Mouse (Mus musculus): ENCODE data around the gene Psmd13.
A peak's percentile ranks its signal among the peaks of the same experiment; 100 is the strongest.

Gene Psmd13

DNA sequence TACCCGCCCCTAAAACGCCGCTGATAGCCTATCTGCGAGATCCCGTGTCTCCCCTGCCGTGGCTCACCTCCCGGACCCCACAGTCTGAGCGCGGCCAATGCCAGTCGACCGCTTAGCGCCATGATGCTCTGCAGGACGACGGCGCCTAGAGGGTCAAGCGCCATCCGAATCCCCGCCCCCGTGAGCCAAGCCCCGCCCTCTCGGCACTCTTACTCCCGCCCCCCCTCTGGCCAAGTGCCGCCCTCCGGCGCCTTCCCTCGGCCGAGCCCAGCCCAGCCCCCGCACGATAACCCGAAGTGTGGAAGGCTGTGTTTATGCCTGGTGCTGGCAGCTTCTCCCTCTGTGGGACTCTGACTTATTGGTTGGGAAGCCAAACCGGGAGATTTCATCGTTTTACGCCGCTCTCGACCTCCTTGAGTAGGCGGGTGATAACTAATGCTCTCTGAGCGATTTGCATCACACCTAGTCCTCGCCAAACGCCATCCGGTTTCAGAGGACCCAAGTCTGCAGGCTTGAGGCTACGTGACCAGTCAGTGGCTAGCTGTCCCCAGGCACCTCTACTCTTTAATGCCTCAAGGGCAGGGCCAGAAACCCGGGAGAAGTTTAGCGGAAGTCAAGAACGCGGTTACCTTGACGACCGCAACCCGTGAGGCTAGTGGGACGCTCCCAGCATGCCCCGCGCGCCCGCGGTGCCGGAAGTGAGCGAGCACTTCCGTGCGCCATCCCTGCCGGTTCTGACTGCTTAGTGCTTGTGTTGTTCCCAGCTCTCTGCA, at the start of gene Psmd13, which contains the start of gene Sirt3:
Gene Psmd13 (plus strand): TSS at position 273 of the 773 bp plus-strand sequence.
Gene Sirt3 (minus strand): TSS at position 614 of the 773 bp plus-strand sequence.
- DNase-seq, result peak; percentile 96

DNA sequence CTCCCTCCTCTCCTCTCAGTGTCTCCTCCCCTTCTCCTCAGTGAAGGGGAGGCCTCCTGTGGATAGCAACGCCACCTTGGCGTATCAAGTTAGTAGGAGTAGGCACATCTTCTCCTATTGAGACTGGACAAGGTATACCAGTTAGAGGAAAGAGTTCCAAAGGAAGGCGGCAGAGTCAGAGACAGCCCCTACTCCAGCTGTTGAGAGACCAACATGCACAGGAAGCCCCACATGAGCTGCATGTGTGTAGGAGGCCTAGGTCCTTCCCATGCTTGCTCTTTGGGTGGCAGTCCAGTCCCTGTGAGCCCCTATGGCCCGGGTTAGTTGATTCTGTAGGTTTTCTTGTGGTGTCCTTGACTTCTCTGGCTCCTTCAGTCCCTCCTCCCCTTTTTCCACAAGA, 48.4 kb upstream of the Psmd13 start:
- no peak for DNase-seq

DNA sequence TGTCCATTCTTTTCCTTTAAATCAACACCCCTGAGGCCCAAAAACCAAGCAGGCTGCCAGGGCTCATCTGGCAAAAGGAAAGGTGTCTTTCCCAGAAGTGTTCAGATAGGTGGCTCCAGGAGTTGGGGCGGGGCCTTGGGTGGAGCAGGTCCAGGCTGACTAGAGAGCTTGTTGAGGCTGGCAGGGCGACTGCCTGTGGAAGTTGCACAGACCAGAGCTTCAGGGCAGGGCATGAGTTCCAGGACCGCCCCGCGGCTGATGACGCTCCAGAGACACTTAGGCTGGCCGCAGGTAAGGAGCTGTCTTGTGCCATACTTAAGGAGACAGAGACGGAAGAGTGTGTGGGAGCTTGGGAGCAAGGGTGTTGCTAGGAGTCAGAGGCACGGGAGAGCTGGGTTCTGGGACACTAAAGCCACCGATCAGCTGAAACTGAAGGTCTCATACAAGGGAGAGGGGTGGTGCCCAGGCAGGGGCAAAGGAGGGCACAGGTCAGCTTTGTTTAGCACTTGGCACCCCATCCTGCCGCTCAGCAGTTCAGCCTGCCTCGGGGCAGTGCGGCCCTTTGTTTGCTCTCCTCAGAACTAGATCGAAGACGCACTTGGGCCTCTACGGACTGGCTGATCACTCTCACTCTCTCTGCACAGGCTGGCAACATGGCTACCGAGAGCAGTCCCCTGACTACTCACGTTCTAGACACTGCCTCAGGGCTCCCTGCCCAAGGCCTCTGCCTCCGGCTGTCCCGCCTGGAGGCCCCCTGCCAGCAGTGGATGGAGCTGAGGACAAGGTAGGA, 46.6 kb upstream of the Psmd13 start, which contains the start of gene Urah:
Gene Urah (plus strand): TSS at position 51 of the 790 bp plus-strand sequence.
- DNase-seq, result no peak

DNA sequence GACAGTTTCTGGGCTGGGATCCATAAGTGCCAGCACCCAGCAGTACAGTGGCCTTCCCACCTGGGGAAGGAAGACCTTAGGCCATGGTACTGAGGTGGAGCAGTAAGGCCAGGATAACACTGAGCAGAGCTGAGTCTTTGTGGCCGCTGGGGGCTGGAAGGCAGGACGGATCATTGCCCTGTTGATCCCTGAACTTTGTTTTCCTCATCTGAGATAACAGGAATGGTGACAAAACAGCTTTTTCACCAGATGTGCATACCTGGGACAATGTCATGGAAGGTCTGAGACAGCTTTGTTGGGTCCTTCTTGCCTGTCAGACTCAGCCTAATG, 46.0 kb upstream of the Psmd13 start:
- DNase-seq, result no peak

DNA sequence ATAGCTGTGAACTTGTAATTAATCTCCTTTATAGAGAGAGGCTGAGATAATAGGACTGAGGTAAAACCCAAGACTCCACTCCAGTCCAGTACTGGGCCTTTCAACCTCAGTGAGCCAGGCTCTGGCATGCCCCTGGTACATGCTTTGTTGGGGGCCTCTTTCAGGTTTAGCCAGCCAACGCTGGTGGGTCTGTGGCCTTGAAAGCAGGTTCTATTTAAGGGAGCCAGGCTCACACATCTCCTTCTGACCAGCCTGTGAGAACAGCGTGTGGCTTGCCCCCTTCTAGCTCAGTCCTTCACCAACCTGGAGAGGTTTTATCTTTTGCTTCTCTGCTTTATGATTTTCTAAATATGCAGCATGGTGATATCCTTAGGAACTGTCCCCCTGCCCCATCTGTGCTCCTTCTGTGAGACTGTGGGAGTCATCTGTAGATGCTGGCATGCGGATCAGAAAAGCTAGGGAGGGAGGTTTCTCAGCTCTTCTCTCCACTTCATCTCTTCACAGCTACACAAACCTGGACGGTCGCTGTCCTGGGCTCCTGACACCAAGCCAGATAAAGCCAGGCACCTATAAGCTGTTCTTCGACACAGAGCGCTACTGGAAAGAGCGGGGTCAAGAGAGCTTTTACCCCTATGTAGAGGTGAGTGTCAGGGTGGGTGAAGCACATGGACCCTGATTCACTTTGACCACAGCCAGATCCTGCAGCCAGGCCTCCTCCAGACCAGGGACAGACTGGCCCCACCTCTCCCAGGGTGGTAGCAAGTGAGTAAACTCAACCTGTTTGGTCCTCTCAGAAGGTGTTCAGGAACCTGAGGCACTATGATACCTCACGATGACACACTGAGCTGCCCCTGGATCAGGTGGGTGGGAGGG, 45.3 kb upstream of the Psmd13 start:
- DNase-seq, result no peak

DNA sequence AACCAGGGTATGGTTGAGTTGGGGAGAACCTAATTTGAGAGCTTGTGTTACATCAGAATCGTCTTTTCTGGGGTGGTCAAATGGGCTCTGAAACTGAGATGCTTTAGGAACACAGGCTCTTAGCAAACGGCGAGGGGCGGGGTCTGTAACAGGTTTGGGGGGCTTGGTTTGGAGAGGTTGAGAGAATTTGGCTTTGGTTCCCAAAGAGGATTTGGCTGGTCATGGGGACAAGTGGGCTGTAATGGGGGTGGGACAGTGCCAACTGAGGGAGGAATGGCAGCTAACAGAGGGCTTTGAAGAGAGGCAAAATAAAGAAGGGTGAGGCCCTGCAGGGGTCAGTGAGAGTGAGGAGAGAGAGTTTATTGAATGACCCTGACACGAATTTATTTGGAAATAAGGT, 42.2 kb upstream of the Psmd13 start:
- no peak for DNase-seq

DNA sequence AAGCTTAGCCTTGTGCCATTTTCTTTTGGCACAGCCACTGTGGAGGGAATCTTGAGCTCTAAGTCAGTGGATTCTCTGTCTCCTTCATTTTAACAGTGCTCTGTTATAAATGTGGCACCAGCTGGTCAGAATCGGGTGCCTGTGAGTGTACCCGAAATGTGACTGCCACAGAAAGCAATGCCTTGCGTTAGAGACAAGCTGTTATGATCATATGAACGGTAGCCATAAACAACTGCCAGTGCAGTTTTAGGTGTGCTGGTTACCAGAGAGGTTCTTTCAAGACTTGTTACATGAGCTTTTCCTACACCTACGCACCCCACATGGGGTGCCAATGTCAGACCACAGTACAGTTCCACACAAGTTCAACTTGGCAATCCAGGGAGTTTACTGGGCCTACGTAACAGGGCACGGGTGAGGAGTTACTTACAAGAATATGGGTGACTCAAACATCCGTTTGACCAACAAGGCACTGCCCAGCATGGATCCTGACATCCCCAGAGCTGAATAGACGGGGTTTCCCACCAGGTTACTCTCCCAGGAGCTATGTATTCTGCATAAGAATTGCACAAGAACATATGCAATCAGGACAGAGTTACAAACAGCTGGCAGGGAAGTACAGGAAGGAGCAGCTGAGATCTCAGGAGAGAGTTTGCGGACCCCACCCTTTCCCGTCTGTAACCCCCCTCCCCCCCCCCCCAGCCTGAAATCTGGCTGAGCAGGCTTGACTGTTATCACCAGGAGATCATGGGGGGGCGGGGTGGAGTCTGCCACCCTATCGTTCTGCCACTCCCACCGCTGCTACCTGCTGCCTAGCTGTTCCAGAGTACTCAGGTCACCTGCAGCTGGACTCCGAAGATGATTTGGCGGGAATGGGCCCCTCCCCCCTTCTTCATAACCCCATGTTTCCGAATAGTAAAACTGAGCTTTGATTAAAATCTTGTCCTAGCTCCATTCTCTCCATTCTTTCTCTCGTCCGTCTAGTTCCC, 40.7 kb upstream of the Psmd13 start:
- no peak for DNase-seq

DNA sequence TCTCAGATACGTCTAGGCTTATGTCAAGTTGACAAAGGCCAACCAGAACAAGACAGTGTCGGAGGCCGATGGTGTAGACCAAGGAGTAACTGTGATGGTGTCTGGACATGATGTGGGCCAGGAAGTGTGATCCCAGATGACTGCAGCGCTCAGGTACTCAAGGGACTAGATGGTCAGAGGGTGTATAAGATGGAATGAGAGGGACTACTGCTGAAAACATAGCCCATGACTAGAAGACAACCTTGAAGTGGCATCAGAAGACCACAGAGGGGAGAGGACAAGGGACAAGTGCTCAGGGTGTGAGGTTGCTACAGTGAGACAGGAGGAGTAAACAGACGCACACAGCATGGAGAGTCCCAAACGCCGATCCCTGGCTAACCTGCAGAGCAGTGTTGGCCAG, 38.0 kb upstream of the Psmd13 start:
- DNase-seq, result no peak

DNA sequence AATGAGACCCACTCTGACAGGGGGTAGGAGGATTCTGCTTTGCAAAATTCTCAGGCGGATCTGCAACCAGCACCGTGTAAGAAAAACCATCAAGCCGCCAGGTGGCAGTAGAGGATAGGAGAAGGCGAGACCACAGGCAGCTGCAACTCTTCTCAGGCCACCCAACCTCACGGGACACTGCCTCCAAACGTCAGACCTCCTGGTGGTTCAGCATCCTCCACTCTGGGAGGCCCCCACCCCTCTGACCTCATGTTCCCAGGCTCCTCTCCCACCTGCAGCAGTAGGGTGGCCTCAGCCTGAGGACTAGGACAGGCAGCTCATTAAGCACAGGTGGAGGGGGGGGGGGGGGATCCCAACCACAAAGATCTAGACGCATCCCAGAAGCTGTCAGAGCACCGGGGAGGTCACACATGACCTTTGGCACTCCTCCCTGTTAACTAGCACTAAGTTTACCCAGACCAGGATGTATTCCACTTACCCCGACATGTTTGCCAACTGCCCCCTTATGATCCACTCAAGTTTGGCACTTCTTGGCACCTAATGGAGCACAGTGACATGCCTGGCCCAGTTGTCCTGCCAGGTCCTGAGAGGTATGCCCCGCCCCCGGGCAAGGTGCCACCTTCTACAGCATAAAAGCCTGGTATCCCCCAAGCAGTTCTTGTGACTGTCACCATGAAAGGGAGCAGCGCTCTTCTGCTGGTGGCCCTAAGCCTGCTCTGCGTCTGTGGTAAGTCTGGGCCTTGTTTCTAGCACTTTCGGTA, 36.7 kb upstream of the Psmd13 start, which contains the start of gene Scgb1c1:
Gene Scgb1c1 (plus strand): TSS at position 643 of the 761 bp plus-strand sequence.
- peak; percentile 96 for DNase-seq

DNA sequence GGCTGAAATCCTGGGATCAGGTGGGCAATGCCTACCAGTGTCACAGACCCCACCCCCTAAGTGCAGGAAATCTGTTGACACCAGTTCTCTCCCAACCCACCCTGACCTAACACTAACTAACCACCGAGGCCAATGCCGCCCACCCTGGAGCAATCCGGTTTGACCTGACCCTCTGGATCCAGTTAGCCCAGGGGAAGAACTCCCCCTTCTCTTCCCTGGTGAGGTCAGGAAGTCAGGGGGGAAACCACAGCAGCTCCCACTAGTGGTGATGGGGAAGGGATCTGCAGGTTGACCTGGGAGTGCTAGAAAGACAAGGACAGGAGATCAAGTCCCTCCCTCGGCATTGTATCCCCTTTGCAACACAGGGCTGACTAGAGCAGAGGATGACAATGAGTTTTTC, 36.1 kb upstream of the Psmd13 start:
- DNase-seq, result no peak

DNA sequence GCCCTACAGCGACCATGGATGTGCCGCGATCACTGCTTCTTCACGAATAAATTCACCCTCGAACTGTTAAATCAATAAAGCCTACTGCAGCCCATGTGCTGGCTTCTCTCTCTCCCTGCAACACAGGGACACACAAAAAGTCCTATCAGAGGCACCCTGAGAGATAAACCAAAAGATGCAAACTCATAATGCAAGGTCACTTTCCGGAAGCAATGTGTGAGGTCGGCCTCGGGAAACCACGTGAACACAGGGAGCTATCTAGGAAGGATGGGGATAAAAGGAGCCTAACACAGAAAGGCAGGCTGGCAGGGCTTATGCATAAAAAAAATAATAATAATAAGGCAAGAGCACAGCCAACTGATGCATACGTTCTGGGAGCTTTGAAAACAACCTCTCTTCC, 35.1 kb upstream of the Psmd13 start:
- DNase-seq, result no peak

DNA sequence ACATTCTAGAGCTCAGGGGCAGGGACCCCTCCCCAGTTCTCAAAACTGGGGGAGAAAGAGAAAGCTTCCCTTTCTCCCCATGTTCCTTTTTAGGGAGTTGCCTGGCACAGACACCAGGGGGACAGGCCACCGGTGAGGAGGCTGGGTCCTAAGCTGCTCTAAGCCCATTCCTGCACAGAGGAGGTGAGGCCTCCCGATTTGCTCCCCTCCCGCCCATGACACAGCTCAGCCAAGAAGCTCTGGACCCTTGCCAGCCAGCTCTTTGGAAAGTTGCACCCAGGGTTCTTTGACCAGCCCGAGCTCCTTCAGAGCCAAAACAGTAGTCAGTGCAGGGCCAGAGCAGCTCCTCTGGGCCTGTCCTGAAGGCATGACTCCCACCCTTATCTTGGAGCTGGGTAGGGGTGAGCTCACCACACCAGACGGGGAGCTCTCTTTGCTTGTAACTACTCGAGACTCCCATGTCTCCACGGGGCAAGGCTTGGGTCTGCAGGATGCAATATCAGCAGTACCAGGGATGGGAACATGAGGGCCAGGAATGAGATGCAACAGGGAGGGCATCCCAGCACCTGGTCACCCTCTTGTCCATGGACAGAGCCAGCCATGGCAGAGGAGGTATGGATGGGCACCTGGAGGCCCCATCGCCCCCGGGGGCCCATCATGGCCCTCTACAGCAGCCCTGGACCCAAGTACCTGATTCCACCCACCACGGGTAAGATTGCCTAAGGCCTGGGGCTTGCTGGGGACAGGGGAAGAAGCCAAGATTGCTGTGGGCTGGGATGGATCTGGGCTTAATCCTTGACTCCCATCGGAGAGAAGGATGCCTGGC, 33.8 kb upstream of the Psmd13 start, which contains the start of gene Odf3:
Gene Odf3 (plus strand): TSS at position 51 of the 826 bp plus-strand sequence.
- peak; percentile 56 for DNase-seq

DNA sequence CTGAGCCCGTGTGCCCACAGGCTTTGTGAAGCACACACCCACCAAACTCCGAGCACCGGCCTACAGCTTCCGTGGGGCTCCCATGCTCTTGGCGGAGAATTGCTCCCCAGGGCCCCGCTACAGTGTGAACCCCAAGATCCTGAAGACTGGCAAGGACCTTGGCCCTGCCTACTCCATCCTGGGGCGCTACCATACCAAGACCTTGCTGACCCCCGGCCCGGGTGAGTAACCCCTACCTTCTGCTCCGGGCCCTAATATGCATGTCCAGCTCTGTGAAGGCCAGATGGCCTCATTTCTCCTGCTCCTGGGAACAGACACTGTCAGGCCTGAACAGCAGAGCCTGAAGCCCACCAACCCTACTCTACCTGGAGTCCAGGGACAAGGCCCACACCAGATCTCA, 33.2 kb upstream of the Psmd13 start:
- DNase-seq, result no peak

DNA sequence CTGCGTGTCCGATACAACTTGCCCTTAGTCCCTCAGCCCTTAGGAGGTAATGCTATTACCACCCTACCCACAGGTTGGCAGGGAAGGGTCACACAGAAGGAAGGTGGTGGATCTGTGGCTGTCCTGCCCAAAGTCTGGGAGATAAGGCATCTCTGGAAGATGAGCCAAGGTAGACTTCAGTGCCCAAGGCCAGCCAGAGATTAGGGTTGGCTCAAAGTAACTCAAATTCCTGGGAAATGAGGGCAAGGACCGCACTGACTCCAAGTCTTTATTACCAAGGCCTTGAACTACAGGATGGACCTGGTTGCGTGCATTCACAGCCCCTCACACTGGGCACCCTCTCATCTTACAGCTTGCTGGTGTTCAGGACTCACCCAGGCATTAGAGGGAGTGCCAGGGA, 29.9 kb upstream of the Psmd13 start:
- DNase-seq, result no peak

DNA sequence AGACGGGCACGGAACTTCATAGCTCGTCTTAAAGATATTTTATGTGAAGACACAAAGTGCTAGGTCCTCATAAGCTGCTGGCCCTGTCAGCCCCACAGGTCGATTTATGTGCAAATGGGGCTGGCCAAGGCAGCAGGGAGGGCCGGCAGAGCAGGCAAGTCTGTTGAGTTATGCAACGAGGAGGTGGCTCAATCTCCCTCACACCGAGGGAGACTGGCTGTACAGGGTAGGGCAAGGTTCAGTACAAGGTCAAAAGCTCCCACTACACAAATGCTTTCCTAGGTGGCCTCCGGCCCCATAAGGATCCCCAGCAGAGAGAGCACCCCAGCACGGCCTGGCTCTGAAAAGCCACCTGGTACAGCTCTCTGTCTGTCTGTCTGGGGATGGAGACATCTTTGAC, 28.4 kb upstream of the Psmd13 start:
- no peak for DNase-seq

DNA sequence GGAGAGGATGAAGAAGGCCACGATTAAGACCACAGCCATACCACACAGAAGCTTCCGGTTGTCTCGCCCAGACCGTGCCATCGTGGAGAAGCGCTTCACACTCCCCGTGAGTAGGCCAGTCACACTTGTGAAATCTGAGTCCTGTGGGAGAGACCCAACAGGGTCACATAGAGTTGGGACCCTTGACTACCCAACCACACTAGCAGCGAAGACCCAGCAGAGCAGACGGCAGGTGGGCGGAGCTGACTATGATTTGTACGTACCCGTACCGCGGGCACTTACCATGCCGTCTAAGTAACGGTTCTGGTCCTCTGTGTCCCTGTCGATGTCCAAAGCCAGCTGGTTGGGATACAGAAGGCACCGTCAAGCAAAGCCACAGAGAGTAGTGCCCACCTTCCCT, 27.3 kb upstream of the Psmd13 start:
- DNase-seq, result no peak

DNA sequence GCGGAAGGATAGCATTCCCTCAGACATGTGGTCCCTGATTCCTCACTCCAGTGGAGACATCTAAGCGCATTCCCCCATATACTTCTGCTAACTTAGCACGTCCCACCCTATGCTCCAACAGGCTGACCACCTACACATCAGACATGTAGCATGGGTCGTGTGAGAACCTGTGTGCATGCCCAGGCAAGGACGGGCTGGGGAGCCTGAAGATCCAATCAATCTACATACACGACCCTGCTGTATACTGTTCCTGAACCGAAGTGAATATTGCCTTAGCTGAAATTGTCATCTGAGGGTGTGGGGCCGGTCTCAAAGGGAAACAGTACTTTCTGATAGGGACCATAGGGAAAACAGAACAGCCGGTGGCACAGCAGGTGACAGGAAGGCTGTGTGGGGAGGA, 26.6 kb upstream of the Psmd13 start:
- DNase-seq, result no peak

DNA sequence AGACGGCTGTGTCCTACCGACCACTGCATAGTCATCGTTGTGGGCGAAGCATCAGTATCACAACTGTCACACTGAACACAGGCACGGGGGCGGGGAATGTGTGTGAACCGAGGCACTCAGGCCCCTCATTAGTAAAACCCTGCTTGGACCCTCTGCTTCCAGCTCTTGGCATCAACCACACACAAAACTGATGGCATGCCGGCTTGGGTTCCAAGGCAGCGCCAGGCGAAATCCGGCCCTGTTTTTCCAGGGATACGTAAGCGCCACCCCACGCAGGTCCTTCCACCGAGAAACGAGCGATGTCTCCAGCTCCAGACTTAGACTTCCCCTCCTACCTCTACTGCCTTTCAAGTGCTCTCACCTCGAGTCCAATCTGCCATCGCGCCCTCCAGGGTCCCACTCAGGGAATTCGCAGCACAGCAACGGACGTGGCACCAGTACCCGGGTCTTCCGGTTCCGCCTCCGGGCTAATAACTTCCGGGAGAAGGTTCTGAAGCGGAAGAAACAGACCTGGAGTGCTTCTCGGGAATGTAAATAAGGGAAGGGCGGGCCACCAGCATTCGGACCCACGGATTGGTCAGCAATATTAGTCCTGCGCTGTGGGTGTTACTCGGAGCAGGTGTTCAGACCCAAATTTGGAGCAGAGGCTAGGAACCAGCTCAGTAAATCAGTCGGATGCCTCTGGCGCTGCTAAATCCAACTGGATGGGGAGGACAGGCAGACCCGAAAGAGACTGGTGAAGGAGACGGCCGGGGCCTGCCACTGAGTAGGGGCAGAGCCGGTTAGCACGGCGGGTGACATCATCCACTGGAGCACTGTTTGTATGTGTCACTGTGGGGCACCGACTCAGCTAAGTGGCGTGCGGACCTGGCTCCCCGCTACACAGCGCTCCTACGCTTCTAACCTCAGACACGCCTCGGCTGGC, 25.6 kb upstream of the Psmd13 start, which contains the start of gene Gm45785:
Gene Gm45785 (minus strand): TSS at position 472 of the 925 bp plus-strand sequence.
- peak; percentile 76 for DNase-seq

Data from right cerebral cortex, postnatal 14 days (tissue).